Mouse (Mus musculus): ENCODE data around the gene Rnaseh2b. TPM values are rescaled to one million over a fixed set of nuclear protein-coding genes. Genes with fewer than 3 reads are reported as not detected.

The Rnaseh2b gene
- polyA plus RNA-seq, 1 experiment from 2014 or later, result 62.9 TPM

DNA sequence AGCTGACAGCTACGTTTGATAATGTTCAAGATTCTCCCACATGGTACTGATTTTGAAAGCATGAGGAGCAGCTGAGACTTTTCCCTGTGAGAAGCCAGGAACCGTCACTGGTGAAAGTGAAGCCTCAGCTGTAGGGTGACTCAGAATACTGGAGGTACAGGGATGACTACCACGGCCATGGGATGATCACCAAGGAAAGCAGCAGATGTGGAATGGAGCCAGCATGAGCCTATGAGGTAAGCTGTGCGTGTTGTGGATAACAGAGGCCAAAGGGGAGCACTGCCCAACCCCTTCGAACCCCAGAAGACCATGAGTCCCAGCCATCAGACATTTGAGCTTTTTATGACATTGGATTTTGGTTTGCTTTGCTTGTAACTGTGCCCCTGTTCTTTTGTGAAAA, 36.3 kb upstream of the Rnaseh2b start:
- WGBS, result 86% methylated on average over 5 of the region's 5 CpGs

DNA sequence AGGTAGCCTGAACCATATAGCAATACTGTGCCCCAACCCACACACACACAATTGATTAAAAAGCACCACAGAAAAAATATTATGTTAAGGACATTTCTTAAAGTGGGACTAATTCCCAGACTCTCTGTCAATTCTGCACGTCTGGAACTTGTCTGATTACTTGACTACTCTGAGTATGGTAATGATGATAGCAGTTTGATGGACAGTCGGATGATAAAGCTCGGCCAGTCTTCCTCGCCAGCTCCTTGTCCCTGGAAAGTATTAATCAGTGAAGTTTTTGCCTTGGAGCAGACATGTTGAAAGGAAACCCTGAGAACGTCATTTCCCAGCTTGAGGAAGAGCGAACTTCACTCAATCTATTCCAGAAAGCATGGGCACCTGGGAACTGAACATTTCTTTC, 34.3 kb upstream of the Rnaseh2b start:
- H3K9ac ChIP-seq (ENCODE audit: low read depth, low read length), result no peak overlapping the region
- ATAC-seq (ENCODE audit: low FRiP score), result no peak
- H3K4me3 ChIP-seq (ENCODE audit: low read depth, low read length), result no peak overlapping the region
- H3K4me1 ChIP-seq (replicated peaks; ENCODE audit: control insufficient read depth, insufficient read depth, low read length), result no peaks in the 10 kb centered on the region
- H3K4me2 ChIP-seq (replicated peaks; ENCODE audit: low read depth, low read length), result no peak overlapping the region
- H3K36me3 ChIP-seq (ENCODE audit: control insufficient read depth, insufficient read depth, low read length), result no peaks in the 10 kb centered on the region
- no peaks in the 10 kb centered on the region for H3K9me3 ChIP-seq (ENCODE audit: control insufficient read depth, low read length)
- no peak for DNase-seq (ENCODE audit: low spot score)
- no peaks in the 10 kb centered on the region for H3K27me3 ChIP-seq (ENCODE audit: control insufficient read depth, insufficient read depth, low read length)
- WGBS, result 84% methylated on average over 6 of the region's 6 CpGs
- H3K27ac ChIP-seq (ENCODE audit: low read depth, low read length), result no peak overlapping the region

More for the DNA sequence above, 36.3 kb upstream of the Rnaseh2b start:
- DNase-seq (ENCODE audit: low spot score) (no peak), ATAC-seq (ENCODE audit: low FRiP score) (no peak)
- no peaks in the 10 kb centered on the region for H3K36me3 ChIP-seq (ENCODE audit: control insufficient read depth, insufficient read depth, low read length)
- no peak overlapping the region for H3K27ac ChIP-seq (ENCODE audit: low read depth, low read length)
- no peaks in the 10 kb centered on the region for H3K27me3 ChIP-seq (ENCODE audit: control insufficient read depth, insufficient read depth, low read length)
- no peaks in the 10 kb centered on the region for H3K9me3 ChIP-seq (ENCODE audit: control insufficient read depth, low read length)
- H3K9ac ChIP-seq (ENCODE audit: low read depth, low read length), result no peak overlapping the region
- H3K4me3 ChIP-seq (ENCODE audit: low read depth, low read length), result no peak overlapping the region
- H3K4me2 ChIP-seq (replicated peaks; ENCODE audit: low read depth, low read length), result no peak overlapping the region
- H3K4me1 ChIP-seq (replicated peaks; ENCODE audit: control insufficient read depth, insufficient read depth, low read length), result no peaks in the 10 kb centered on the region

DNA sequence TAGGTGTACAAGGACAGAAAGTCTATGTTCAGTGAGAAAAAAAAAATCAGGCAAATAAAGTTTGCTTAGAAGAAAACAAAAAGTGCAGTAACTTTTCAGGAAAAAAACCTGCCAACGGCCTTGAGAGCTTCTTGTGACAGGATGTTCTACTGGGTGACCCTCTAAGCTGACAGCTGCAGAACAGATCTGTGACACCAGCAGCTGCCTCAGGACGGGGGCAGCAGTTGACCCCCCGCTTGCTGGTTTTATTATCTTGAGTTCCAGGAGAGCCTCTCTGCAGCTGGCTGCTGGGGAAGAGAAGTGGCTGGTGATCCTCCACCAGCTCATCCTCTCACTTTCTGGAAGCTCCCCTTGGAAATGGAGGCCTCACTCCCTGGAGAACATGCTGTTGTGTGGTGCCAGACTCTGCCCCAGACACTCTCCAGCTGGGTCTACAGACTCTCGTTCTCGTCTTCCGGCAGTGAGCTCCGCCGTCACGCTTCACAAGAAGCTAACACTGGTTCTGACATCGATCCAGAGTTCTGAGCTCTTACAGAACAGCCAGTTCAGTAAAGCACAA, 33.3 kb upstream of the Rnaseh2b start:
- no peak overlapping the region for H3K27ac ChIP-seq (ENCODE audit: low read depth, low read length)

DNA sequence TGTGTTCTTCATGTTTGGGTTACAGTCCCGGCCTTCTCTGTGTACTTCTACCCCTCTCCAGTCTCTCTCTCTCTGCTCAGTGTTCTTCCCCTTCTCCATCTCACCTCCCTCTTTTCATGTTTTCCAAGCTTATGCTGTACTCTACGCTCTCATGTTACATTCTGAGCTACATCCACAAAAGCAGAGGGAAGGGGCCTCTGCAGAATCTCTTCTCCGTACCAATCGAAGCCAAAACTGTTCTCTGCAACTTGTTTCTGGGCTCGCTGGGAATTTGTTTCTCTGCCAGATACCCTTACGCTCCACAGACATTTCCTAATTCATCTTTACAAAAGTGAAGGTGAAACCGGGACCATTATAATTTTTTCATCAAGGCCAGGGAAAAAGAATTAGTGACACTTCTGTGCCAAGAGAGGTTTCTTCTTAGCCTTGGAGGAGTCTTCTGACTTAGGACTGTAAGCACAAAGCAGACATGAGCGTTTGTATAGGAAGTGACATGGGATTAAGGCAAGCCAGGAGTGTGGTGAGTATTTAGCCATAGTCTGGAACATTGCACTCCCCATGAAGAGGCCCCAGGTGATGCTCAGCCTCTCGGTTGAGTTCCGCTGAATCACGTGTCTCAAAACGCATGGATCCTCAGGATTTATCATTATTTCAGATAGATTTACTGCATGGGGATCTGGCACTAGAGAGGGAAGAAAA, 21.5 kb upstream of the Rnaseh2b start:
- 92% methylated on average over 12 of the region's 12 CpGs for WGBS
- H3K4me2 ChIP-seq (replicated peaks; ENCODE audit: low read depth, low read length), result no peak overlapping the region
- no peak overlapping the region for H3K4me3 ChIP-seq (ENCODE audit: low read depth, low read length)
- no peaks in the 10 kb centered on the region for H3K4me1 ChIP-seq (replicated peaks; ENCODE audit: control insufficient read depth, insufficient read depth, low read length)
- H3K27me3 ChIP-seq (ENCODE audit: control insufficient read depth, insufficient read depth, low read length), result no peaks in the 10 kb centered on the region
- H3K27ac ChIP-seq (ENCODE audit: low read depth, low read length), result no peak overlapping the region
- DNase-seq (ENCODE audit: low spot score), result no peak
- H3K9me3 ChIP-seq (ENCODE audit: control insufficient read depth, low read length), result no peaks in the 10 kb centered on the region
- no peak overlapping the region for H3K9ac ChIP-seq (ENCODE audit: low read depth, low read length)
- no peaks in the 10 kb centered on the region for H3K36me3 ChIP-seq (ENCODE audit: control insufficient read depth, insufficient read depth, low read length)
- ATAC-seq (ENCODE audit: low FRiP score), result no peak

More for the DNA sequence above, 33.3 kb upstream of the Rnaseh2b start:
- Histone ChIP-seq H3K4me1 (replicated peaks; ENCODE audit: control insufficient read depth, insufficient read depth, low read length) (no peaks in the 10 kb centered on the region), H3K9me3 (ENCODE audit: control insufficient read depth, low read length) (no peaks in the 10 kb centered on the region), H3K36me3 (ENCODE audit: control insufficient read depth, insufficient read depth, low read length) (no peaks in the 10 kb centered on the region), H3K27me3 (ENCODE audit: control insufficient read depth, insufficient read depth, low read length) (no peaks in the 10 kb centered on the region), H3K4me2 (replicated peaks; ENCODE audit: low read depth, low read length) (no peak overlapping the region), H3K4me3 (ENCODE audit: low read depth, low read length) (no peak overlapping the region), H3K9ac (ENCODE audit: low read depth, low read length) (no peak overlapping the region)
- WGBS, result 61% methylated on average over 10 of the region's 10 CpGs
- DNase-seq (ENCODE audit: low spot score) (no peak), ATAC-seq (ENCODE audit: low FRiP score) (no peak)

DNA sequence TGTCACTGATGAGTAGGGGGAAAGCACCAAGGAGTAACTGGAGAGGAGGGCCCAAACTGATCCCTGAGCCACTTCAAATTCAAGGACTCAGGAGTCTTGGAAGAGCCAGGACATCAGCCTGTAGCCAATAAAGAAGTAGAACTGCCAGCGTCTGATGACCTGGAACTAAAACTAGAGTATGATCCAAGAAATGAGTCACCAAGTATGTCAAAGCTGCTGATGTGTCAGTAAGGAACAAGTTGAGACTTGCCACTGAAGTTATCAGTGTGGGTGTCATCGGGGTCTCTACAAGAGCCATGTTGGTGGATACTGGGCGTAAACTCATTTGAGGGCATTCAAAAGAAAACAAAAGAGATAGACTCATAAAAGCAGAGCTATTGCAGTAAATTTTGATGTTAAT, 18.8 kb upstream of the Rnaseh2b start:
- DNase-seq (ENCODE audit: low spot score) (no peak), ATAC-seq (ENCODE audit: low FRiP score) (no peak)
- H3K27ac ChIP-seq (ENCODE audit: low read depth, low read length), result no peak overlapping the region
- H3K9ac ChIP-seq (ENCODE audit: low read depth, low read length), result no peak overlapping the region
- 94% methylated on average over 3 of the region's 3 CpGs for WGBS
- no peaks in the 10 kb centered on the region for H3K9me3 ChIP-seq (ENCODE audit: control insufficient read depth, low read length)
- no peak overlapping the region for H3K4me3 ChIP-seq (ENCODE audit: low read depth, low read length)
- H3K27me3 ChIP-seq (ENCODE audit: control insufficient read depth, insufficient read depth, low read length), result no peaks in the 10 kb centered on the region
- no peaks in the 10 kb centered on the region for H3K36me3 ChIP-seq (ENCODE audit: control insufficient read depth, insufficient read depth, low read length)
- no peak overlapping the region for H3K4me2 ChIP-seq (replicated peaks; ENCODE audit: low read depth, low read length)
- H3K4me1 ChIP-seq (replicated peaks; ENCODE audit: control insufficient read depth, insufficient read depth, low read length), result no peaks in the 10 kb centered on the region

DNA sequence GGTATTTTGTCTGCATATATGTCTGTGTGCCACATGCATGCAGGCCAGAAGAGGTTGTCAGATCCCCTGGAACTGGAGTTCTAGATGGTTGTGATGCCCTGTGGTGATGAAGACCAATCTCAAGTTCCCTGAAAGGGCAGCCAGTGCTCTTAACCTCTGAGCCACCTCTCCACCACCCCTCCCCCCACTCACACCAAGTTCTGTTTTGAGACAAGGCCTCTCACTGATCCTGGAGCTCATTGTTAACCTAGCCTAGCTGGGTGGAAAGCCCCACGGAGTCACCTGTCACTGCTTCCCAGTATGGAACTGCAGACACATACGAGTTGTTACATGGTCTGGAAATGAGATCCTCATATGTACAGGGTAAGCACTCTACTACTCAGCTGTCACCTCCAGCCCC, 9.4 kb upstream of the Rnaseh2b start:
- Histone ChIP-seq H3K9ac (ENCODE audit: low read depth, low read length) (no peak overlapping the region), H3K9me3 (ENCODE audit: control insufficient read depth, low read length) (no peaks in the 10 kb centered on the region), H3K4me3 (ENCODE audit: low read depth, low read length) (no peak overlapping the region), H3K36me3 (ENCODE audit: control insufficient read depth, insufficient read depth, low read length) (no peaks in the 10 kb centered on the region), H3K27ac (ENCODE audit: low read depth, low read length) (no peak overlapping the region), H3K4me2 (replicated peaks; ENCODE audit: low read depth, low read length) (no peak overlapping the region), H3K4me1 (replicated peaks; ENCODE audit: control insufficient read depth, insufficient read depth, low read length) (no peaks in the 10 kb centered on the region), H3K27me3 (ENCODE audit: control insufficient read depth, insufficient read depth, low read length) (no peaks in the 10 kb centered on the region)
- WGBS, result 77% methylated on average over 2 of the region's 2 CpGs
- DNase-seq (ENCODE audit: low spot score), result no peak
- no peak for ATAC-seq (ENCODE audit: low FRiP score)

DNA sequence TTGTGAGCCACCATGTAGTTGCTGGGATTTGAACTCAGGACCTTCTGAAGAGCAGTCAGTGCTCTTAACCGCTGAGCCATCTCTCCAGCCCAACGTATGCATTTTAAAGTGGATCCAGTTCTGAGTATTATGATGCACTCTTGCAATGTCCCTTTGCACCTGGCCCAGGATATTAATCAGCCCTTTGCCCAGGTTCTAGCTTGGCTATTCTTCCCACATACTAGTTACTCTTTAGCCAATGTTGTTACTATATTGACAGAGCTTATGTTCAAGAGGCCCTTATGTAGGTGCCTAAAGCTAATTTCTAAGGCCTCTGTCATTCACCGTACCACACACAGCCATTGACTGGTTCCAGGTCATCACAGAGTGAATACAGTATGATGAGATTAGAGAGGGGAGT, 3.7 kb upstream of the Rnaseh2b start:
- WGBS, result 96% methylated on average over 3 of the region's 3 CpGs
- H3K4me3 ChIP-seq (ENCODE audit: low read depth, low read length), result no peak overlapping the region
- H3K4me2 ChIP-seq (replicated peaks; ENCODE audit: low read depth, low read length), result no peak overlapping the region
- DNase-seq (ENCODE audit: low spot score) (no peak), ATAC-seq (ENCODE audit: low FRiP score) (no peak)
- H3K36me3 ChIP-seq (ENCODE audit: control insufficient read depth, insufficient read depth, low read length), result no peaks in the 10 kb centered on the region
- H3K27ac ChIP-seq (ENCODE audit: low read depth, low read length), result no peak overlapping the region
- no peaks in the 10 kb centered on the region; the same call in 1 of the 2 replicates for H3K27me3 ChIP-seq (ENCODE audit: control insufficient read depth, insufficient read depth, low read length)
- H3K9me3 ChIP-seq (ENCODE audit: control insufficient read depth, low read length), result no peaks in the 10 kb centered on the region
- no peak overlapping the region for H3K9ac ChIP-seq (ENCODE audit: low read depth, low read length)
- peaks cover 4% of the 10 kb centered on the region for H3K4me1 ChIP-seq (replicated peaks; ENCODE audit: control insufficient read depth, insufficient read depth, low read length)

DNA sequence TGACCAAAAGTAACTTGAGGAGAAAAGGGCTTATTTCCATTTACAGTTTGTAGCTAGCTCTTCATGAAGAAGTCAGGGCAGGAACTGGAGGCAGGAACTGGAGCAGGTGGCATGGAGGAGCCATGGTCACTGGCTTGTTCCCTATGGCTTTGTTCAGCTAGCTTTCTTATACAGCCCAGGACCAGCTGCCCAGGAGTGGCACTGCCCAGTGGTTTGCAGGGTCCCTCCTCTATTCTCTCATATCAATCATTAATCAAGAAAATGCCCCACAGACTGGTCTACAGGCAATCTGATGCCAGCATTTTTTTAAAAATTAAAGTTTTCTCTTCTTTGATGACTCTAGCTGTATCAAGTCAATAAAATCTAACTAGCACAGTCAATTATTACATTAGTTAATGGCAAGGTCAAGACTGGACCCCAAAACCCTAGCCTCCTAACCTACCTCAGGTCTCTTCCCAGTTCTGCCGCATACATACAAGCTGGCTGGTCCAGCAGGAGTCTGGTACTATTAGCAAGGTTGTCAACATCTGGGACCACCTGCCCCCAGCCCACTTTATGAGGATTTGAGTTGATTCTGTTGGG, 892 bp upstream of the Rnaseh2b start:
- no peak overlapping the region for H3K4me2 ChIP-seq (replicated peaks; ENCODE audit: low read depth, low read length)
- WGBS, result 88% methylated on average over 1 of the region's 1 CpGs
- H3K4me1 ChIP-seq (replicated peaks; ENCODE audit: control insufficient read depth, insufficient read depth, low read length), result peaks cover 4% of the 10 kb centered on the region
- H3K36me3 ChIP-seq (ENCODE audit: control insufficient read depth, insufficient read depth, low read length), result no peaks in the 10 kb centered on the region
- no peak overlapping the region for H3K9ac ChIP-seq (ENCODE audit: low read depth, low read length)
- no peak for ATAC-seq (ENCODE audit: low FRiP score)
- no peaks in the 10 kb centered on the region for H3K9me3 ChIP-seq (ENCODE audit: control insufficient read depth, low read length)
- no peak for DNase-seq (ENCODE audit: low spot score)
- H3K4me3 ChIP-seq (ENCODE audit: low read depth, low read length), result no peak overlapping the region
- no peaks in the 10 kb centered on the region; the same call in 1 of the 2 replicates for H3K27me3 ChIP-seq (ENCODE audit: control insufficient read depth, insufficient read depth, low read length)
- no peak overlapping the region for H3K27ac ChIP-seq (ENCODE audit: low read depth, low read length)

DNA sequence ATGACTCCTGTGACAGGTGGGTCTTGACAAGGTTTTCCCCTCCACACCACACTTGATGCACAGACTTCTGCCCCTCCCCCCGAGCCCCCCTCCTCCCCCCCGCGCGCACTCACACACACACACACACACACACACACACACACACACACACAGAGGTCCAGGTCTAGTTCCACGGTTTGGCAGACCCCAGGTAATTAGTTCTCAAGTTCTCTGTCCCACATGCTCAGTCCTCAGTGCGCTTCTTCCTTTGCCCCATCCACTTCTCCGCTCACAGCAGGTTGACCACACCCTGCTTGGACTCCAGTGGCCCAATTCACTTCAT, 262 bp upstream of the Rnaseh2b start:
- Histone ChIP-seq H3K9ac (ENCODE audit: low read depth, low read length) (peak overlapping the region; percentile 64), H3K27me3 (ENCODE audit: control insufficient read depth, insufficient read depth, low read length) (no peaks in the 10 kb centered on the region; the same call in 1 of the 2 replicates), H3K9me3 (ENCODE audit: control insufficient read depth, low read length) (no peaks in the 10 kb centered on the region), H3K36me3 (ENCODE audit: control insufficient read depth, insufficient read depth, low read length) (no peaks in the 10 kb centered on the region), H3K27ac (ENCODE audit: low read depth, low read length) (no peak overlapping the region), H3K4me2 (replicated peaks; ENCODE audit: low read depth, low read length) (peak overlapping the region; percentile 98), H3K4me3 (ENCODE audit: low read depth, low read length) (peak overlapping the region; percentile 48), H3K4me1 (replicated peaks; ENCODE audit: control insufficient read depth, insufficient read depth, low read length) (peaks cover 4% of the 10 kb centered on the region)
- DNase-seq (ENCODE audit: low spot score), result no peak
- 37% methylated on average over 4 of the region's 7 CpGs for WGBS
- no peak for ATAC-seq (ENCODE audit: low FRiP score)
